Mouse (Mus musculus): ENCODE results near the gene Auts2. TPM values are rescaled to one million over a fixed set of nuclear protein-coding genes. Genes with fewer than 3 reads are reported as not detected.

The Auts2 gene
- total and polyA plus RNA-seq, 3 experiments, result 16.9 to 35.7 (median 28.1) TPM

- no peak for TF ChIP-seq EP300 (IDR thresholded peaks at IDR 0.05; ENCODE audit: insufficient read depth, low read depth, low read length)
- no peak for TF ChIP-seq CTCF (IDR thresholded peaks at IDR 0.05)
- TF ChIP-seq POLR2A (IDR thresholded peaks at IDR 0.05; ENCODE audit: insufficient read depth, low read depth, low read length), result no peak
- no peaks in the 10 kb centered on the region for H3K79me2 ChIP-seq (replicated peaks; ENCODE audit: control insufficient read depth, insufficient read depth, low read length)
- H3K27me3 ChIP-seq (ENCODE audit: control insufficient read depth, insufficient read depth, low read length), result no peaks in the 10 kb centered on the region
- H3K36me3 ChIP-seq (ENCODE audit: control insufficient read depth, insufficient read depth, low read length), result peaks cover 4% of the 10 kb centered on the region; the same call in 1 of the 2 replicates
- H3K27ac ChIP-seq, result peak overlapping the region; percentile 57
- H3K4me3 ChIP-seq, result no peak overlapping the region
- 64% methylated on average over 23 of the region's 23 CpGs for WGBS
- H3K9ac ChIP-seq (ENCODE audit: low read depth, low read length), result no peak overlapping the region
- peak; percentile 44 for DNase-seq
- H3K4me1 ChIP-seq (ENCODE audit: control insufficient read depth, insufficient read depth, low read length), result peaks cover 13% of the 10 kb centered on the region
- intact Hi-C loops (cut with DNase I), result no loop called here
Measured at GRCm38 (mm10) chr5:131643176-131644174, 899.7 kb downstream of the Auts2 start.

- H3K4me1 ChIP-seq (ENCODE audit: control insufficient read depth, insufficient read depth, low read length), result peaks cover 11% of the 10 kb centered on the region
- H3K27ac ChIP-seq, result peak overlapping the region; percentile 57
- TF ChIP-seq POLR2A (IDR thresholded peaks at IDR 0.05; ENCODE audit: insufficient read depth, low read depth, low read length) (no peak), EP300 (IDR thresholded peaks at IDR 0.05; ENCODE audit: insufficient read depth, low read depth, low read length) (0 out of 2 replicates have a peak, but pooled peaks have one; percentile 25)
- H3K36me3 ChIP-seq (ENCODE audit: control insufficient read depth, insufficient read depth, low read length), result no peaks in the 10 kb centered on the region
- peak in 1 of 2 experiments; percentile 37 for DNase-seq
- no peak overlapping the region for H3K9ac ChIP-seq (ENCODE audit: low read depth, low read length)
- 29% methylated on average over 2 of the region's 2 CpGs for WGBS
- intact Hi-C loops (cut with DNase I), result no loop called here
- H3K4me3 ChIP-seq, result no peak overlapping the region
- H3K27me3 ChIP-seq (ENCODE audit: control insufficient read depth, insufficient read depth, low read length), result no peaks in the 10 kb centered on the region
- H3K79me2 ChIP-seq (replicated peaks; ENCODE audit: control insufficient read depth, insufficient read depth, low read length), result no peaks in the 10 kb centered on the region
Measured at GRCm38 (mm10) chr5:131642752-131643151, 900.4 kb downstream of the Auts2 start.

DNA sequence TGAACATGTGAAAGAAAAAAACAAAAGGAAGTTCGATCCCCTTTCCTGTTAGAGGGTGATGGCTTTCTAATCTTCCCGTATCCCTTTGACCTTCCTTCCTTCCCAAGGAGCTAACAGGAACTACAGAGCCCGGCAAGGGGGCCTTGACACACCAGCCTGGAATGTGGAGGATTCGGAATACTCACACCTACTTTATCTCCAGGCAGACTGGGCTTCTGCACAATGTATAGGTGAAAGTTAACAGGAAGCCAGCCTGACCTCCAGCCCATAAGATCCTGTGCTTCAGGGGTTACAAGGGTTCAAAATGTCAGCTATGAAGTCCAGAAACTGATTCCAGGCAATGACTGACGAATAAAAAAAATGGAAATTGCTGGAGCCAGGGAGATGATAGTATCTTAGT is 906.7 kb downstream of the Auts2 start:
- H3K4me1 ChIP-seq (ENCODE audit: control insufficient read depth, insufficient read depth, low read length), result peaks cover under 1% of the 10 kb centered on the region
- H3K4me3 ChIP-seq, result no peak overlapping the region
- H3K27ac ChIP-seq, result no peak overlapping the region
- intact Hi-C loops (cut with DNase I), result no loop called here
- H3K9ac ChIP-seq (ENCODE audit: low read depth, low read length), result no peak overlapping the region
- TF ChIP-seq CTCF (IDR thresholded peaks at IDR 0.05) (no peak), EP300 (IDR thresholded peaks at IDR 0.05; ENCODE audit: insufficient read depth, low read depth, low read length) (no peak), POLR2A (IDR thresholded peaks at IDR 0.05; ENCODE audit: insufficient read depth, low read depth, low read length) (no peak)
- WGBS, result 49% methylated on average over 5 of the region's 5 CpGs
- no peaks in the 10 kb centered on the region for H3K36me3 ChIP-seq (ENCODE audit: control insufficient read depth, insufficient read depth, low read length)
- H3K27me3 ChIP-seq (ENCODE audit: control insufficient read depth, insufficient read depth, low read length), result no peaks in the 10 kb centered on the region
- no peak for DNase-seq
- H3K79me2 ChIP-seq (replicated peaks; ENCODE audit: control insufficient read depth, insufficient read depth, low read length), result no peaks in the 10 kb centered on the region

DNA sequence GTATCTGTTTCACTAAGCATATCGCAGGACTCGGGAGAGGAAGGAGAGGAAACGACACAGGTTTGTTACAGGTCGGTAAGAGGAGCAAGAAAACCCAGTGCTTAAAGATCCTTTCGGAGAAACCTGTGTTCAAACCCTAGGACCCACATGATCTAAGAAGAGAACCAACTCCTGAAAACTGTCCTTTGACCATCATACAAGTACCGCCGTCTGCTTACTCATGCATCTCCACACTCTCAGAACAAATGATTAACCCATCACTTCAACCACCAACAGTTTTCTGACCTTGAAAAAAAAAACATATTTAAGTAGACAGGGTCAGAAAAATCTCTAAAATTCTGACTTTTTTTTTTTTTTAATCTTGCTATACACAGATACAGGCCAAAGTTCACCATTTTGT is 908.4 kb downstream of the Auts2 start:
- H3K9ac ChIP-seq (ENCODE audit: low read depth, low read length), result no peak overlapping the region
- H3K27me3 ChIP-seq (ENCODE audit: control insufficient read depth, insufficient read depth, low read length), result no peaks in the 10 kb centered on the region
- H3K4me1 ChIP-seq (ENCODE audit: control insufficient read depth, insufficient read depth, low read length), result peaks cover 2% of the 10 kb centered on the region
- 94% methylated on average over 7 of the region's 7 CpGs for WGBS
- no peak for DNase-seq
- H3K79me2 ChIP-seq (replicated peaks; ENCODE audit: control insufficient read depth, insufficient read depth, low read length), result no peaks in the 10 kb centered on the region
- intact Hi-C loops (cut with DNase I), result no loop called here
- H3K36me3 ChIP-seq (ENCODE audit: control insufficient read depth, insufficient read depth, low read length), result no peaks in the 10 kb centered on the region
- TF ChIP-seq CTCF (IDR thresholded peaks at IDR 0.05) (no peak), POLR2A (IDR thresholded peaks at IDR 0.05; ENCODE audit: insufficient read depth, low read depth, low read length) (no peak), EP300 (IDR thresholded peaks at IDR 0.05; ENCODE audit: insufficient read depth, low read depth, low read length) (no peak)
- H3K27ac ChIP-seq, result no peak overlapping the region
- H3K4me3 ChIP-seq, result no peak overlapping the region

DNA sequence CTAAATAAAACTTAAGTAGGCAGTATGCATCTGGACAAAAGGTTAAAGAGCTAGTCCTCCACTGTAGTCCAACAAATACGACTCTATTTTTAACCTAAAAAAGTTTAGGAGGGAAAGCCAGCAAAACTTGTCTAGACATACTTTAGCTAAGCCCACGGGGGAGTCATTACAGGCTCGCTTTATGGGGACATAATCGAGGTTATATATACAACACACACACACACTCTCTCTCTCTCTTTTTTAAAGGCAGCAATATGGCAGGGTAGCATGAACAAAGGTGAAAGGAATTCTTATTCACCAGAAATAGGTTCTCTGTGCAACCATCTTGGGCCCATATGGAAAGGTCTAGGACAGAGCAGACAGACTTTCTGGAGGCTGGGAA is 911.2 kb downstream of the Auts2 start:
- intact Hi-C loops (cut with DNase I), result no loop called here
- no peaks in the 10 kb centered on the region for H3K36me3 ChIP-seq (ENCODE audit: control insufficient read depth, insufficient read depth, low read length)
- 44% methylated on average over 4 of the region's 4 CpGs for WGBS

More for the DNA sequence above, 911.2 kb downstream of the Auts2 start:
- Histone ChIP-seq H3K27ac (no peak overlapping the region), H3K4me1 (ENCODE audit: control insufficient read depth, insufficient read depth, low read length) (peaks cover 2% of the 10 kb centered on the region; the same call in 1 of the 2 replicates), H3K27me3 (ENCODE audit: control insufficient read depth, insufficient read depth, low read length) (no peaks in the 10 kb centered on the region), H3K9ac (ENCODE audit: low read depth, low read length) (no peak overlapping the region), H3K4me3 (no peak overlapping the region), H3K79me2 (replicated peaks; ENCODE audit: control insufficient read depth, insufficient read depth, low read length) (no peaks in the 10 kb centered on the region)
- TF ChIP-seq EP300 (IDR thresholded peaks at IDR 0.05; ENCODE audit: insufficient read depth, low read depth, low read length) (no peak), CTCF (IDR thresholded peaks at IDR 0.05) (no peak), POLR2A (IDR thresholded peaks at IDR 0.05; ENCODE audit: insufficient read depth, low read depth, low read length) (no peak)
- no peak for DNase-seq

All from heart, adult 2 months (tissue).